Mouse (Mus musculus): ENCODE results near the gene Lypd6.

Lypd6 gene

DNA sequence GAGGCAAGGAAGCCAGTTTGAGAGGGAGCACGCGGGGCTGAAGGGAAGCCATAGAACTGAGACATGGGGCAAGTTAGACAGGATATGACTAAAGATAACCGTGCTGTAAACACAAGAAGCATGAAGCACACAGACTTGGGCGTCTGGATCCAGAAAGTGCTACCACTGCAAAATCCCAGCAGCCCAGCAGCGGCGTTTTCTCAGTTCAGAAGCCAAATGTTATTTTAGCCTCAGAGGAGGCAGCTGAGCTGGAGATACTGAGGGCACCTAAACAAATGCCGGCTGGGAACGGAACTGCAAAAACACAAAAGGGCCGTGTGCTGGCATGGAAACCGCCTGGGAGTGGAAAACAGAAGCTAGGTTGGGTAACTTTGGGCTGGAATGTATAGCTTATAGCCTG lies 43.9 kb downstream of the Lypd6 start:
- in situ Hi-C loops (cut with MseI, MboI): no loop called here

DNA sequence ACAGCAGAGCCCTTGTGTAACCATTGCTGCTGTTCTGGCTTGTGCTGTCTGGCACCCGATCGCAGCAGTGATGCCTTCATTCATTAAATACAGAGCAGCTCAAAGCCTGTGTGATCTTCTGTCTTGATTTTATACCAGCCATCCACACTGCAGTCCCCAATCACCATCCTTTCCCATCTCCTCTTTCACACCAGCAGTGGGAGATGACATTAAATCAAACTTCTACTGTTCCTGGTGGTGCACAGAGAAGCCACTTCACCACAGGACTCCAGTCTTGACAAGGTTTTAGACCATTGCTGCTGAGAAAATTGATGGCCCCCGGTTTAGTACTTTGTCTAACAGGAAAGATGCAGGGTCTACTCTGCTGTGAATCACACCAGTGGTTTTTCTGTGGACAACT lies 44.9 kb downstream of the Lypd6 start:
- in situ Hi-C loops (cut with MseI, MboI): no loop called here

DNA sequence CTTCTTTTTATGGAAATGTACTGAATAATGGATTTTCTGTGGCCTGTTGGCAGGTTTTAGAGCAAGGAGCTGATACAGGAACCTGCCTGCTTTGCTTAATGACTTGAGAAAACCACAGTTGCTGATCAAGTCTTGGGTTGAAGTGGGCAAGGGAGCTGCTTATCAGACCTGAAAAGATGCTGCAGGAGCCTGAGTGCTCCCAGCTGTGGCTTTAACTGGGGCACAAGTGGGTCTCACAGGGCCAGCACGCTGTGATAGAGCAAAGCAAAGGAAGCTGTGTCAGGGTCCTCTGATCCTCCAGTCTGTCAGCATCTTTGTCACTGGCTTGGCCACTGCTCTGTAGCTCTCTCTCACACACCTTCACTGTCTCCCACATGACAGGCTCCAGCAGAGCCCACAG lies 45.4 kb downstream of the Lypd6 start:
- in situ Hi-C loops (cut with MseI, MboI): no loop called here

DNA sequence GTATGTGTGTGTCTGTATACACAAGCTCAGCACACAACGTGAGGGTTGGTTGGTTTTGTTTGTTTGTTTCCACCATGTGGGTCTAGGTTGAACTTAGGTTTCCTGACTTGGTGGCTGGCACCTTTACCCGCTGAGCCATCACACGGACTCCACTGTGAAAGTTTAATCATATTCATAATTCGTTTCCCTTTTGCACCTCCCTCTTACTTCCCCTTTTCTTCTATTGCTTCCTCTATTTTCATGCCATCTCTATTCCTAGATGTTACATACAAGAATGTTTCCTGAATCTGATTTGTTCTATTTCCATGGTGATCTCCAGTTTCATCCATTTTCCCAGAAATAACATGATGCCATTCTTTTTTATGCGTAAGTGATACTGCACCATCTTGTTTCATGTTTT lies 46.2 kb downstream of the Lypd6 start:
- in situ Hi-C loops (cut with MseI, MboI): no loop called here

DNA sequence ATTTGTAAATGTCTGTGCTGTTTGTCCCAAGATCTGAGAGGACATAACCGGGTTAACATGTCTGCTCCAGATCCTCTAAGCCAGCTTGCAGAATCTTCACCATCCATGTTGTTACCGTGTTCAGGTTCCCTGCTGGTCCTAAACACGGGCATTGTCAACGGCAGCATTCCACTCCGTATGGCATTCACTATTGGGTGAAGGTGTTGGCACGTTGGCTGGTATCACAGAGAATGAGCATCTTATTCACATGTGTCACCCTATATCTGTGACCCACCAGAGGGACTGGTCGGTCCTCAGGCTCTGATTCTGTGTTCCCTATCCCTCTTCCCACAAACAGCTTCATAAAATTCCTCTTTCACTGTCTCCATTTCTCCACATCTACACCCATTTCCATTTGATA lies 52.9 kb downstream of the Lypd6 start:
- in situ Hi-C loops (cut with MseI, MboI): no loop called here

DNA sequence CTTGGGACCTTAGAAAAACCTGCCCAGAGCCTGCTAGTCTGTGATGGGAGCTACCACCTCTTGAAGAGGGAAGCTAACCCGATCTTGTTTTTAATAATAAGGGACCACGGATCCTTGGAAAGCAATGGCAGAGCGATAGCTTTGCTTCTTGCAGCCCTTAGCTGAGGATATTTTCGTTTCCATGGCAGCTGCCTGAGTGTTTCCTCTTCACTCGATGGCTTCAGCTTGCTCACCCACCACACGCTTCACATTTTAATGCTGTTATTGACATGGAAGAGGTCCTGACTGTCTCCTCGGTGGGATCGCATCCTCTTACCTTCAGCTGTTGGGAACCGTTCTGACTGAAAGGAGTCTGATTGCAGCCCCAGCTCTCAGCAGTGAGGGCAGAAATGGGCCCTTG lies 54.6 kb downstream of the Lypd6 start:
- in situ Hi-C loops (cut with MseI, MboI): no loop called here

DNA sequence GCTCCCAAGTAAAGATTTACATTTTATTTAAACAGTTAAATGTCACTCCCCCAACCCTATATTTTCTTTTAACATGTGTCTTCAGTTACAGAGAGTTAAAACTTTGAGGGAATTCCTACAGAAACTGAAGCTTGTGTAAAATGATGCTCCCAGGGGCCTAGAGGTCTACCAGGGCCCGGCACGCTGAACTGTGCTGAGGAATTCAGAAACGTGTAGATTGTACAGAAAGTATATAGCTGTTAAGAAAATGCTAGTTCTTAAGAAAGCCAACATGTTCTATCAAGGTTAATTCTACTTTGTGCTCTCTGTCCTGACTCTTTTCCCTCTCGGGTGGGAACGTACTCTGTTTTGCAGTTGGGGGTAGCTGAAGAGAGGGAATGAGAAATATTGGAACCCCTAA lies 57.1 kb downstream of the Lypd6 start:
- in situ Hi-C loops (cut with MseI, MboI): no loop called here

DNA sequence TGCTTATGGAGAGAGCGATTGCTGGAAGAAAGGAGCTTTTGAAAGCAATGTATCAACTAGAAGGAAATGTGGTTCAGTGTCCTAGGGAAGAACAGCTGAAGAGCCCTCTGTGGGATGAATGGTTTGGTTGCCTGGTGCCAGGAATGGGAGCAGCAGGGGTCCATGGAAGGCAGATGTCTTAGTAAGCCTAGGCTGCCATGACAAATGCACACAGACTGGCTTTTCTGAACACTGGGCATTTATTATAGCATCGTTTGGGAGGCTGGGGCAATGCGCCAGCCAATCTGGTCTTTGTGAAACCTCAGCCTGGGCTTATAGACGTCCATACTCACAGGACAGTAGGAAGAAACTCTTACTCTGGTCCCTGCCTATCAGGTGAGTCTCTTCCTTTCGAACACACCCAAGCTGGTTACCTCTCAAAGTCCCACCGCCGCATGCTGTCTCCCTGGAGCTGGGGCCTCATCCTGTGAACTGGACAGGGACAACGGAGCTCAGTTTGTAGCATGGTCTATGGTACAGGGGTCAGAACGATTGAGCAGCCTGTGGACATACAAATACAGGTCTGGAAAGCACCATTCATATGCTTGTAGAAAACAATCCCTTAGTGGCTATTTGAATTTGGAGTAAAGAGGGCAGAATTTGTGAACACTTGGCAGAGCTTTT lies 61.4 kb downstream of the Lypd6 start:
- in situ Hi-C loops (cut with MseI, MboI): no loop called here

DNA sequence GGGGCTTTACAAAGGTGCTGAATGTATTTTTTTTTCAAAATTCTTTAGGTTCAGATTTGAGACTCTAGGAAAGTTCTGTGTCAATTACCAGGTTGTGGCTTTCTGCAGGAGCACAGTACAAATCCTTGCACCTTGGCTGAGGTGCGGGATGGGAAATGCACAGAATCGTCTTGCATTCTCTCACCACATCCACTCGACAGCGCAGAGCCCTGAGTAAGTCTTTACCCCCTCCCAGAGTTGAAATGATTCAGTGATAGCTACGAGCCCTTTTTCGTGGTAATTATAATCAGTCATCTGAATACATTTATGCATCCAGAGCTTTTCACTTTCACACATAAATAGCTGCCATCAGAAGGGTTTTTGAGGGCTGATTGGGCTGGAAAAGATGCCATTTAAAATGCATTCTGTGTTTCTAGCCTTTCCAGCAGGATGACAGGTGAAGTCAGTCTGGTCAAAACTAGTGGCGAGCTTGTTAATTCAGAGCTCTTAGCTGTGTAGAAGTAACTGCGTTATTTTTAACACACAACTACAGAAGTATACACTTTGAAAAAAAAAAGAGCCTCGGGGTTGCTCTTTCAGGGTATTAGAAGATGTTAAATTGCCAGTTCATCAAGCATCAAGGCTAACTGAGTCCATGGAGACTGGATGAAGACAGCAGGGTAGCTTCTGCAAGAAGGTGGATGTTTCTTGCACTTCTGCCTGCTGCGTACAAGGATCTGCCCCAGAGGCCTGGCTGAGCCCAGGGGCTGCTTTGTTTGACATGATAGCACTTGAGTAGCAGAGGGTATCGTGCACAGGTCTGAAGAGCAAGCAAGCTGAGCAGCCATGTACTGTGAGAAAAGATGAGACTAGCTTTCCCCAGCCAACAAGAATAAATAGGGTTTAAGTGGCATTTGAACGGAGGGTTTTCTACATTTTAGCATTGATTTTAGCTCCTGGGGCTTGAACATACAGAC lies 62.4 kb downstream of the Lypd6 start:
- in situ Hi-C loops (cut with MseI, MboI): no loop called here

DNA sequence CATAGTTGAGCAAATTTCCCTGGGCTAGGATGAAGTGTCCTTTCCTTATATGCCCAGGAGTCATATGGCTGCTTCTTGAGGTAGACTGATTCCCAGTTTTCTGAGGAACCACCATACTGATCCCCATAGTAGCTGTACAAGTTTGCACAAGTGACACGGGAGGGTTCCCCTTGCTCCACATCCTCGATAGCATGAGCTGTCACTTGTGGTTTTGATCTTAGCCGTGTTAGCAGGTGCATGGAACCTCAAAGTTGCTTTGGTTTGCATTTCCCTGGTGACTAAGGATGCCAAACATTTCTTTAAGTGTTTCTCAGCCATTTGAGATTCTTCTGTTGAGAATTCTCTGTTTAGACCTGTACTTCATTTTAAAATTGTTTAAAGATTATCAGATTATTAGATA lies 64.4 kb downstream of the Lypd6 start:
- in situ Hi-C loops (cut with MseI, MboI): no loop called here

DNA sequence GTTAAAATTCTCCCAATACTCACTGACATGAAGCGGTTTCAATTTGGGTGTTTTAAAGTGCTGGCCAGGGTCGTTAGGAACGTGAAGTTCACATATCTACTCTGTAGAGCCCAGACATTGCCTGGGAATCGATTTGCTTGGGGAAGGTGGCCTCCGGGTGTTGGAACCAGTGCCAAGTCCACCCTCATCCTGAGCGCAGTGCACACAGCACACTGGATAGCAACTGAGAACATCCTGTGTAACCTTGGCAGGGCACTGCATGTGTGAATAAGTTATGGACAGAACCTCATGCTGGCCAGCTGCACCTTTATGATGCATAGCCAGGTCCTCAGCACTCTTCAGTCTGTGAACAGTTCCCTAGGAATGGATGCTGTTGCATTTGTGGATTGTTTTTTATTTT lies 77.4 kb downstream of the Lypd6 start:
- in situ Hi-C loops (cut with MseI, MboI): no loop called here

DNA sequence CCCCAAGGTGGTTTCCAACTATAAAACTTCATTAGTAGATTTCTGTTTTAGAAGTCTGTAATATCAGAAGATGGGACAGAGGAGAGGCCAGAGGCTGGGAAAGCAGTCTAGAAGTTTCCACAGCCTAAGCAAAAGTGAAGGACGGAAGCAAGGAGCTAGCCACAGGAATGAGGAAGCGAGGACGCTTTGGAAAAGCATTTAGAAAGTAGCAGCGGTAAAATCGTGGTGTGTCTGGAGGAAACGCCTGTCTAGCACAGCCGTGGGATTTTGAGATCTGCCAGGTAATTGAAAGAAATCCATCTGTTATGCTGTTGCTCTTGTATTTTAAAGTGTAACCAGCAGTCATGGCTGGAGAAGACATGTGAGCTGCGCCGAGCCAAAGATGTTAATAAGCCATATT lies 81.1 kb downstream of the Lypd6 start:
- in situ Hi-C loops (cut with MseI, MboI): no loop called here

DNA sequence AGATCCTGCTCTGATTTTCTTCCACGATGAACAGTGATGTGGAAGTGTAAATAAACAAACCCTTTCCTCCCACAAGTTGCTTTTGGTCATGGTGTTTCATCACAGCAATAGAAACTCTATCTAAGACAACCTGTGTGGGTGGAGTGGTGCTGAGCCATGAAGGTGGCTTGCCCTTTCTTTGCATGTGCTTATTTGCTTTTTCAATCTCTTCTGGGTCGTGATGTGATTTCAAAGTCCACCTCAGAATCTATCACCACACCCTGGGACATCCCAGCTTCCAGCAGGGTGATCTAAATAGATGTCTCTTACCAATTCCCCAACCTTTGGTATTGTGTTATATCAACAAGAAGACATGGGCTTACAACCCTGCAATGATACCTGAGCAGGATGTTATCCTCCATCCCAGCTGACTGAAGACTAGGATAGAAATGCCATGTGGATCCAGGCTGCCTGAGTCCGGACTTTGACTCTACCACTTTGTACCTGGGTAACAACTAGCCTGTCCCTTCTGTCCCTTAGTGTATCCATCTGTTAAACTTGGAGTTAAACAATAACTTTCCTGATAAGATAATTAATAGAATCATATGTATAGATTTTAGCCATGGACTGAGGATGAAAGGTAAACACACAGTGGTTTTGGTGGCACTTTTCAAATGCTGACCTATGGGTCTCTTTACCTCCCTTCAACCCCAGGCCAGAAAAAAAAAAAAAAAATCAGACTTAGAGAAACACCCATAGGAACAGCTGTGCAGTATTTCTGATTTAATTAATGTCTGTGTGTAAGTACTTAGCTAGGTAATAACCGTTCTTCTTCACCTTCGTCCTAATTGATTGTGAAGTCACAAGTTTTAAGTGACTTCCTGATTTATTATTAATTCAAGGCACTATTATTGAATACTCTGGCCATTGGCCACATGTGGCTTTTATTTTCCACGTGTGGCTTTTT lies 83.3 kb downstream of the Lypd6 start:
- in situ Hi-C loops (cut with MseI, MboI): no loop called here

DNA sequence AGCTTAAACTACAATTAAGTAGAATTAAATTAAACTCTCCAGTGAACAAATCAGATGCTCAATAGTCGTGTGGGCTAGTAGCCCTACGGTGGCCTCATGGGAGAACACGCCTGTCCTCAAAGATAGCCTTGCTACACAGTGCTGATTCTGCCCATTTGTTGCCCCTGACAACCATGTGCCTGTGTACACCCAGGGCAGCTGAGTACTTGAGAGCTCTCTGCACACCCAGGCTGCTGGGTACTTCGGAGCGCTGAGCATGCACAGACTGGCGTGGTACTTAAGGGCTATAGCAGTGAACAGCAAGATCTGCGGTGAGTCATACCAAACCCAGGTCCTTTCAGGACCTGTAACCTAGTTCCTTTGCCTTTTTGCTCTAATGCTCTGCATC lies 84.0 kb downstream of the Lypd6 start:
- in situ Hi-C loops (cut with MseI, MboI): no loop called here

DNA sequence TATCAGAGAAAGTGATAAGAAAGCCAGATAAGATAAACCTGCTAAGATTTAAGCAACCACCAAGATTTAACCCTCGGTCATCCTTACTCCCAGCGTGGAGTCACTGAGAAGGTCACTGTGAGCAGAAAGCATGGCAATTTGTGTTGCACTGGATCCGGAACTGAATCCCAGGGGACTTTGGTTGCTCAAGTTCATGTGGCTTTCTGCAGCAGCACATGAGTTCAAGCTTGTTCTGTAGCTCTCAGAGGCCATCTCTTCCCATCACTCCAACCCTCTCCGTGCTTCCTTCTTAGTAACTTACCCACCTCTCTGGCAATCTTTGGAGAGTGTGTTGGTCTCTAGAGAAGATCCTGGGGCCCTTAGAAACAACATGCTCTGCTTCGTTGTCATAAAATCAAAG lies 84.6 kb downstream of the Lypd6 start:
- in situ Hi-C loops (cut with MseI, MboI): no loop called here

DNA sequence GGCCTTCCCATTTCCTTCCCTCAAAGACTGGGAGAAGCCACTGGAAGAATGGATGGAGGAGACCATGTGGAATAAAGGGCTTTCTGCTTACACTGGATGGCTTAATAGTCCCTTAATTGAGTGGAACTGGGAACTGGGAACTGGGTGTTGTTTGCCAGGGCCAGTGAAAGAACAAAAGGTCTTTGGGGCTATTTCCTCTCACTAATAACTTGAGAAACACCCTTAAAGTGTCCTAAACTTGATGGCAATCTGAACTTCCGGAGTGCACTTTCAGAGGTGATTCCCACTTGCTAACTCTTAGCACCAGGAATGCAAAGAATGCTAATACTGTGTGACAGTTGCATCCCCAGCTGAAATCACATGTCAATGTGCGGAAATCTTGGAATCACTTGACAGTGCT lies 85.2 kb downstream of the Lypd6 start:
- in situ Hi-C loops (cut with MseI, MboI): no loop called here

DNA sequence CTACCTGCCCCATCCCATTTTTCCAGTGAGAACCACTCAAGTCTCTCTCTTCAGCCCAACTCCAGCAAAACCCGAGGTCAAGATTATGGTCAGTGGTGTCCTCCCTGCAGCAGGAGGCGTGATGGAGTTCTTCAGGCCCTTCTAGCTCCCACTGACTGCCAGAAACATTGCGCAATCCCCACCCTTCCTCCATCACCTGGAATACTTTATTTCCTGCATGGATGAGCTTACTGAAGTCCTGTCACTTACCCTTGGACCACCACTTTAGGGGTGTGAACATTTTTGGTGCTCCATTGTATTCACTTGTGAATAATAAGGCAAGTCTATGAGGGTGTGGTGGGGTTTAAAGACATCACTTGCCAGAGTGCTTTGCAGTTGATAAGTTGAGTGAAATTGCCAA lies 85.7 kb downstream of the Lypd6 start:
- in situ Hi-C loops (cut with MseI, MboI): no loop called here

DNA sequence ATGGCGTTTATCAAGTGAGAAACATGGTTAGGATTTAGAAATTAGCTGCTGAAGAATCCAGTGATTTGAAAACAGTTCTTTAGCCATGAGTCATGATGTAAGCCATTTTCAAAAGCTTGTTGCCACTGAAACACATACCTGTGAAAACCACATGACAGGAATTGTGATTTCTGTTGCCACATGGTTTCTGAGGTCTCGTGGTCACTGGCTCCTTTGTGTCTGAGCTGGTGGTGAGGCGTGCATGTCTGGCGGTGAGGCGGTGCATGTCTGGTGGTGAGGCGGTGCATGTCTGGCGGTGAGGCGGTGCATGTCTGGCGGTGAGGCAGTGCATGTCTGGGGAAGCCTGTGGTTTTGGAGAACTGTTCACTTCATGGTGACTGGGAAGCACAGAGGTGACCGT lies 89.8 kb downstream of the Lypd6 start:
- in situ Hi-C loops (cut with MseI, MboI): no loop called here

DNA sequence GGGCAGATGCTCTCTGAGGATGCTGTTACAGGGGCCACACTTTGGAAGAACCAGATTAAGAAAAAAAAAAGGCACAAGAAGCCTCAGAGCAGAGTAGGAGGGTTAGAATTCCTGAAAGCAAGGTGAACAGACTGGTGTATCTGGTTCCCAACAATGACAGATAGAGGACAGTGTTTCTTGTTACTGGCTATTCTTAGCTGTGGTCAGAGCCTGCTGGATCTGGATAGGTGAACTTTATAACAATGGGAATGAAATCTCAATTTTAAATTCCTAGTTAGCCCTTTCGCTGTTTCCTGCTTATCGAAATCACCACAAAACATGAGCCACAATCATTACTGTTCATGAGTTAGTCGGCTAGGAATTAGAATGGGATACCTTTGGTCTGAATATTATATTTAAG lies 93.8 kb downstream of the Lypd6 start:
- in situ Hi-C loops (cut with MseI, MboI): no loop called here

DNA sequence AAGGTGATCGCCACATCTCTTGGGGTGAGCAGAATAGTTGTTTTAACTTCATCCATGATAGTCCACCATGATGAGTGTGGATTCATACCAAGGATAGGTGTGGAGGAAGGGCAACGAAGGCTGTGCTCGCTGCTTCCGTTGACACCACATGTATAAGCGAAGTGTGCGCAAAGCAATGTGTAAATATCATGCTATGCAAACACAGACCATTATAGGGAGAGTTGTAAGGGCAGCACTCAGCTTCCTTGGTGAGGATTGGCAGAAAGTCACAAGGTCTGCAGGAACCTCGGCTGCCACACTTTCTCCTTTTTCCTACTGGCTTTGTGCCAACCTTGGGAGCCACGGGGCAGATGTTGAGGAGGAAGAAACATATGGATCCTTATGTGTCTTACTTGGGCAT lies 97.4 kb downstream of the Lypd6 start:
- in situ Hi-C loops (cut with MseI, MboI): no loop called here

DNA sequence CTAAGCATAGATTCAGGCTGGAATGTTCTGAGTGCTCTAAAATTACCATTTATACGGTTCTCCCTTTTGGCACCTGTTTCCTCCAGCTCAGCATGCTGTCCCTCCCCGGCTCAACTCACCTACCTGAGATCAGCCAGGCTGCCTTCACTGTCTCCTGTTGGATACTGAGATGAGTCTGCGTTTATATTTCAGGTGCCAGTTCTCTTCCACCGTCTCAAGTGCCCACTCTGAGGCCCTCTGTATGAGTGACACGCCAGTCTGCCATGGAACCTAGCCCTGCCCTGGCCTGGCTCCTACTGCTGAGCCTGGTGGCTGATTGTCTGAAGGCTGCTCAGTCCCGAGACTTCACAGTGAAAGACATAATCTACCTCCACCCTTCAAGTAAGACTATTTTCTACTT lies 99.0 kb downstream of the Lypd6 start:
- in situ Hi-C loops (cut with MseI, MboI): no loop called here

DNA sequence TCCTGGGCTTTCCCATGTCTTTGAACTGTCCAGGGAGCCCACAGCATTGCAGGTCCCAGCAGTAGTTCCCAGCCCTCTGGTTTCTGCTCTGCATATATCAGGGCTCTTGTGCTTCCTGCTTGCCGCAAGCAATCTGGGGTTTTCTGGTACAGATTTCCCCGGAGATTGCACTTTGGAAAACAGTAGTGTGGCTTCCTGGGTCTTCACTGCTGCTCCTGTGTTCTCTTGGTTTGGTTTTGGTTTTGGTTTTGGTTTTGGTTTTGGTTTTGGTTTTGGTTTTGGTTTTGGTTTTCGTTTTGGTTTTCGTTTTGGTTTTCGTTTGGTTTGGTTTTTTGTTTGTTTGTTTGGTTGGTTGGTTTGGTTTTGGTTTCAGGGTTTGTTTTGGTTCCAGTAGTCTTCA lies 99.9 kb downstream of the Lypd6 start:
- in situ Hi-C loops (cut with MseI, MboI): no loop called here

Data from mouse trophoblast stem cell (cell line).